Mouse (Mus musculus): ENCODE measurements around the gene Pdzrn3.

DNA sequence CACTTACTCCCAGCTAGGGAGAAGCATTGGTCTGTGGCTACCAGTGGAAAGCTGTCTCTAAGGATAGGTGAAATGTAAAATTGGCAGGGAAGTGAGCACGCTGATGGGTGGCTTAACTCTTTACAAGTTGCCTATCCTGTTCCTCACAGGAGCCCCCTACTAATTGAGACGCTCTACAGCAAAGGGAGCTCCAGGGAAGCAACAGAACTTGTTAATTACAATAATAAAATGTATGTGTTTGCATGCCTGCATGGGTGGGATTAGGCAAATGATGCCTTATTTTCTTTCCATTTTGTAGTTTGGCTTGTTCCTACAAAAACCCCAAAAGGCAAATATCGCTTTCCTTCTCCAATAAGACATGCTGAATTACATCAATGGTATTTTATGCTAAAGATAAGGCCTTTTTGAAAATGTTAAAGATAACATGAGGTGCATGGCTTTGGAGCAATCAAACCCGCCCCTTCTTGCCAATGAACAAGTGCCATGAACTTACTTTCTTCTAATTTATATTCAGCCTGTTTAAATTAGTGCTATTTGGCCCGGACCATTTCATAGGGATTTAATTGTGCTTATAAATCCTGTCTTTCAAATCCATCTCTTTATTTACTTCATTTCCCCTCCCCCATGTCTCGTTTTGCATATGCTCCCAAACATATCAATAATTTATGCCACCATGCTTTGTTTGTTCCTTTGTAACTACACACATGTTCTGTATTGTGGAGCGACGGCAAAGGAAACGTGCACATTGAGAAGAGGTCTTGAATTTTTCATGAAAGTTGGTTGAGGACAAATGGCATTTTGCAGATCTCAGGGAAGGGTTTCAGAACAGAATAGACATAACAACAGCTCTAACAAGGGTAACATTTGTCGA is 44.6 kb upstream of the Pdzrn3 start:
- TF ChIP-seq MAX (IDR thresholded peaks at IDR 0.05; ENCODE audit: low read depth), result no peak
- TF ChIP-seq POLR2A (IDR thresholded peaks at IDR 0.05; ENCODE audit: insufficient read length, low read depth), result no peak
- no peak for TF ChIP-seq E2F4 (IDR thresholded peaks at IDR 0.05; ENCODE audit: insufficient read depth)
- no peak for TF ChIP-seq USF1 (IDR thresholded peaks at IDR 0.05; ENCODE audit: low read depth)
- no peak for TF ChIP-seq MYOD1 (IDR thresholded peaks at IDR 0.05; ENCODE audit: control insufficient read depth in 1 of 3, insufficient read length in 2 of 3, low read depth in 2 of 3)
- no peak for TF ChIP-seq TCF12 (IDR thresholded peaks at IDR 0.05; ENCODE audit: insufficient read depth, poor library complexity, severe bottlenecking)
- TF ChIP-seq CEBPB (IDR thresholded peaks at IDR 0.05; ENCODE audit: insufficient read depth, poor library complexity, severe bottlenecking), result no peak
- TF ChIP-seq POLR2AphosphoS2 (IDR thresholded peaks at IDR 0.05; ENCODE audit: insufficient read length, low read depth), result no peak
- no peak for TF ChIP-seq SRF (IDR thresholded peaks at IDR 0.05; ENCODE audit: control insufficient read depth, insufficient read length, low read depth)
- no peak for TF ChIP-seq MYOG (IDR thresholded peaks at IDR 0.05; ENCODE audit: control insufficient read depth in 1 of 3, insufficient read depth in 1 of 3, insufficient read length in 2 of 3, low read depth in 2 of 3)
